Mouse (Mus musculus) CH12.LX (cell line): ENCODE measurements around the gene Sycp3. TPM values are rescaled to one million over a fixed set of nuclear protein-coding genes. Genes with fewer than 3 reads are reported as not detected.

ENCODE experiments used
- DNase-seq: peaks from one replicate; pipeline ENCODE4 v3.0.0-alpha.2; 2013; ENCODE audit errors: extremely low read depth
- H3K27ac ChIP-seq: 2 replicates; pipeline ENCODE4 v1.5.1; 2012; ENCODE audit warnings: low read depth, mild to moderate bottlenecking, control low read depth, moderate library complexity; ENCODE audit not compliant: insufficient read depth
- H3K27me3 ChIP-seq: replicated peaks from 2 replicates; pipeline ENCODE3; 2012; ENCODE audit warnings: inconsistent platforms
- H3K36me3 ChIP-seq, 2 experiments: replicated peaks in 1 of 2; 2 replicates each; pipeline versions ENCODE3 to v1.6.1; 2012; ENCODE audit warnings: inconsistent platforms in 1 of 2, low read length in 1 of 2, mild to moderate bottlenecking in 1 of 2, mixed read lengths in 1 of 2, moderate library complexity in 1 of 2; ENCODE audit not compliant: control insufficient read depth in 1 of 2, insufficient read depth in 1 of 2
- H3K4me1 ChIP-seq, 2 experiments: 2 replicates each; pipeline ENCODE4 v1.6.1; 2012; ENCODE audit warnings: inconsistent platforms in 1 of 2, moderate library complexity in 1 of 2; ENCODE audit not compliant: insufficient read depth in 2 of 2, control insufficient read depth in 1 of 2
- H3K4me2 ChIP-seq: 2 replicates; pipeline ENCODE4 v1.6.1; 2012; ENCODE audit warnings: low read depth, mild to moderate bottlenecking, control low read depth; ENCODE audit not compliant: poor library complexity, insufficient read depth, severe bottlenecking
- H3K4me3 ChIP-seq, 3 experiments: fragments of 150-350 bp in 1 of 3; sonication (generic) in 1 of 3; replicated peaks in 1 of 3; 2 replicates each; pipeline versions ENCODE3 to v1.5.1; 2011 to 2012; ENCODE audit warnings: low read depth in 2 of 3, low read length in 2 of 3, mild to moderate bottlenecking in 2 of 3, moderate library complexity in 2 of 3, control low read depth in 1 of 3, improper control_type of control experiment in 1 of 3, inconsistent platforms in 1 of 3, mixed read lengths in 1 of 3; ENCODE audit not compliant: poor library complexity in 1 of 3
- H3K79me2 ChIP-seq: replicated peaks from 2 replicates; pipeline ENCODE4 v1.6.1; 2012; ENCODE audit warnings: mild to moderate bottlenecking, moderate library complexity; ENCODE audit not compliant: control insufficient read depth, poor library complexity, insufficient read depth, severe bottlenecking; ENCODE audit errors: extremely low read depth
- H3K9ac ChIP-seq: 2 replicates; pipeline ENCODE4 v1.6.1; 2012; ENCODE audit warnings: low read depth, mild to moderate bottlenecking, control low read depth, moderate library complexity; ENCODE audit not compliant: insufficient read depth
- H3K9me3 ChIP-seq: replicated peaks from 2 replicates; pipeline ENCODE3; 2012; ENCODE audit warnings: low read length, inconsistent platforms, mixed read lengths
- CHD1 ChIP-seq: IDR thresholded peaks from 2 replicates; pipeline ENCODE4 v1.6.1; 2012; ENCODE audit warnings: low read depth, low read length, improper control_type of control experiment, inconsistent platforms
- CHD2 ChIP-seq: IDR thresholded peaks from 2 replicates; pipeline ENCODE4 v1.6.1; 2011; ENCODE audit warnings: low read length, improper control_type of control experiment
- CTCF ChIP-seq, 2 experiments: IDR thresholded peaks in 1 of 2; conservative IDR thresholded peaks in 1 of 2; 2 replicates each; pipeline ENCODE4 v1.5.1; 2011 to 2012; ENCODE audit warnings: low read depth in 2 of 2, low read length in 2 of 2, improper control_type of control experiment in 1 of 2, inconsistent platforms in 1 of 2, mild to moderate bottlenecking in 1 of 2, moderate library complexity in 1 of 2
- E2F4 ChIP-seq: IDR thresholded peaks from 2 replicates; pipeline ENCODE4 v1.6.1; 2011; ENCODE audit warnings: low read depth, low read length, improper control_type of control experiment; ENCODE audit not compliant: insufficient replicate concordance
- ELF1 ChIP-seq: IDR thresholded peaks from 2 replicates; pipeline ENCODE4 v1.6.1; 2014; ENCODE audit warnings: low read depth, mild to moderate bottlenecking, inconsistent platforms, low read length, improper control_type of control experiment
- EP300 ChIP-seq: IDR thresholded peaks from 2 replicates; pipeline ENCODE4 v1.6.1; 2011; ENCODE audit warnings: low read length, improper control_type of control experiment
- ETS1 ChIP-seq: conservative IDR thresholded peaks from 2 replicates; pipeline ENCODE4 v1.6.1; 2012; ENCODE audit warnings: low read depth, mild to moderate bottlenecking, inconsistent platforms, low read length, improper control_type of control experiment, moderate library complexity
- HCFC1 ChIP-seq: IDR thresholded peaks from 2 replicates; pipeline ENCODE4 v1.6.1; 2012; ENCODE audit warnings: low read depth, mild to moderate bottlenecking, inconsistent platforms, low read length, improper control_type of control experiment
- IRF4 ChIP-seq: IDR thresholded peaks from 2 replicates; pipeline ENCODE4 v1.6.1; 2014; ENCODE audit warnings: low read depth, mild to moderate bottlenecking, inconsistent platforms, low read length, improper control_type of control experiment
- JUN ChIP-seq: IDR thresholded peaks from 2 replicates; pipeline ENCODE4 v1.6.1; 2011; ENCODE audit warnings: low read depth, mild to moderate bottlenecking, low read length, improper control_type of control experiment, moderate library complexity; ENCODE audit not compliant: insufficient read depth
- JUND ChIP-seq: conservative IDR thresholded peaks from 2 replicates; pipeline ENCODE4 v1.6.1; 2011; ENCODE audit warnings: low read depth, low read length, improper control_type of control experiment
- KAT2A ChIP-seq: IDR thresholded peaks from 2 replicates; pipeline ENCODE4 v1.6.1; 2012; ENCODE audit warnings: low read length, improper control_type of control experiment, inconsistent platforms; ENCODE audit not compliant: insufficient replicate concordance
- MAX ChIP-seq: IDR thresholded peaks from 2 replicates; pipeline ENCODE4 v1.6.1; 2011; ENCODE audit warnings: low read length, improper control_type of control experiment
- MXI1 ChIP-seq: IDR thresholded peaks from 2 replicates; pipeline ENCODE4 v1.6.1; 2011; ENCODE audit warnings: mild to moderate bottlenecking, low read depth, low read length, improper control_type of control experiment
- MYC ChIP-seq: IDR thresholded peaks from 2 replicates; pipeline ENCODE4 v1.6.1; 2011; ENCODE audit warnings: low read depth, mild to moderate bottlenecking, improper control_type of control experiment, low read length
- NELFE ChIP-seq: IDR thresholded peaks from 2 replicates; pipeline ENCODE4 v1.6.1; 2011; ENCODE audit warnings: low read depth, low read length, improper control_type of control experiment
- NRF1 ChIP-seq: IDR thresholded peaks from 2 replicates; pipeline ENCODE4 v1.6.1; 2014; ENCODE audit warnings: low read depth, mild to moderate bottlenecking, inconsistent platforms, low read length, improper control_type of control experiment, moderate library complexity
- PAX5 ChIP-seq: IDR thresholded peaks from 2 replicates; pipeline ENCODE4 v1.6.1; 2012; ENCODE audit warnings: low read length, inconsistent platforms, mixed read lengths
- RCOR1 ChIP-seq: conservative IDR thresholded peaks from 2 replicates; pipeline ENCODE4 v1.6.1; 2012; ENCODE audit warnings: low read depth, mild to moderate bottlenecking, inconsistent platforms, low read length, improper control_type of control experiment
- SIN3A ChIP-seq: IDR thresholded peaks from 2 replicates; pipeline ENCODE4 v1.6.1; 2012; ENCODE audit warnings: low read length, improper control_type of control experiment, inconsistent platforms
- SMC3 ChIP-seq: IDR thresholded peaks from 2 replicates; pipeline ENCODE4 v1.6.1; 2011; ENCODE audit warnings: low read depth, low read length, improper control_type of control experiment
- TBP ChIP-seq: conservative IDR thresholded peaks from 2 replicates; pipeline ENCODE4 v1.6.1; 2011; ENCODE audit warnings: low read depth, low read length, improper control_type of control experiment
- TCF12 ChIP-seq: IDR thresholded peaks from 2 replicates; pipeline ENCODE4 v1.6.1; 2014; ENCODE audit warnings: low read depth, mild to moderate bottlenecking, inconsistent platforms, low read length, improper control_type of control experiment
- USF1 ChIP-seq: IDR thresholded peaks from 2 replicates; pipeline ENCODE4 v1.6.1; 2014; ENCODE audit warnings: low read depth, mild to moderate bottlenecking, inconsistent platforms, low read length, improper control_type of control experiment
- USF2 ChIP-seq: conservative IDR thresholded peaks from 2 replicates; pipeline ENCODE4 v1.6.1; 2011; ENCODE audit warnings: low read depth, low read length, improper control_type of control experiment
- ZKSCAN1 ChIP-seq: IDR thresholded peaks from 2 replicates; pipeline ENCODE4 v1.6.1; 2012; ENCODE audit warnings: low read depth, inconsistent platforms, low read length, improper control_type of control experiment, borderline replicate concordance
- ZMIZ1 ChIP-seq: IDR thresholded peaks from 2 replicates; pipeline ENCODE4 v1.6.1; 2012; ENCODE audit warnings: low read depth, mild to moderate bottlenecking, inconsistent platforms, low read length, improper control_type of control experiment
- ZNF384 ChIP-seq: IDR thresholded peaks from 2 replicates; pipeline ENCODE4 v1.6.1; 2012; ENCODE audit warnings: low read depth, low read length, improper control_type of control experiment, inconsistent platforms
- dilution Hi-C: fragments of 300-500 bp; cut with MboI; formaldehyde crosslinking; loops from 2 replicates; pipeline ENCODE4 v1.14.3; 2020; ENCODE audit warnings: low sequenced_read_pairs; ENCODE audit not compliant: extremely low pct_unique_long_range_greater_than_20kb, extremely low pct_ligation_motif_present
- in situ Hi-C: fragments of 300-500 bp; cut with MboI; formaldehyde crosslinking; loops from 3 replicates; pipeline ENCODE4 v1.14.3; 2019; ENCODE audit warnings: low sequenced_read_pairs, low pct_ligation_motif_present, low pct_unique_long_range_greater_than_20kb, mixed read lengths
- polyA plus RNA-seq: library from polyadenylated mRNA; unstranded; fragments of >175 nt; gene quantifications from 2 replicates; pipeline ENCODE4 v1.2.1, GENCODE M21; 2012; ENCODE audit warnings: low read depth; ENCODE audit not compliant: insufficient read length
- total RNA-seq, 2 experiments: library from RNA; depleted of rRNA; stranded (reverse); fragments of 300-350 nt in 1 of 2; fragments of >200 nt in 1 of 2; gene quantifications; 2 replicates each; pipeline ENCODE4 v1.2.3; 2012 to 2014

Sycp3 gene
- total and polyA plus RNA-seq, 3 experiments: not detected

DNA sequence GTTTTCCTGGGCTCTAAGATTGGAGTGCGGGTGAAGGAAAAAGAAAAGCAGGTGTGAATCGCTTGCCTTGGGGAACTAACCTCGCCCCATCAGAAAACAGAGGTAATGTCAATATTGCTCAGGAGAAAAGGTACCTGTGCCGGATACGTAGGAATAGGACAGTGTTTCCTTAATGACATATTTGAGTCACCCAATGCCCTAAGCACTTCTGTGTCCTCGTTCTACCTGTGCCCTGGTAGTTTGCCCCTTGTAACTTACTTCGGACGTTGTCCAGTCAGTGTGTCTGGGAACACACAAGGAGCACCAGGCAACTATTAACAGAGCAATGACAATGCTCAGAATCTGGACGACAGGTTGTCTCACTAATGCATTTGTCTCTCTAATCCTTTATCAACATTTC, 52.0 kb downstream of the Sycp3 start:
- Histone ChIP-seq H3K79me2 (no peaks in the 10 kb centered on the region), H3K4me2 (no peak overlapping the region), H3K9ac (no peak overlapping the region), H3K27ac (no peak overlapping the region), H3K4me3 (no peak overlapping the region), H3K36me3 (no peaks in the 10 kb centered on the region), H3K27me3 (no peaks in the 10 kb centered on the region), H3K9me3 (no peaks in the 10 kb centered on the region), H3K4me1 (peaks cover 0 to 11% of the 10 kb centered on the region in 2 experiments; a peak in 2 of 4 replicates)
- no peak for DNase-seq
- in situ Hi-C loops (no loop called here), dilution Hi-C loops (no loop called here)
- TF ChIP-seq USF1 (no peak), EP300 (no peak), MAX (no peak), SIN3A (no peak), HCFC1 (no peak), JUND (no peak), NRF1 (no peak), CHD2 (no peak), TBP (no peak), TCF12 (no peak), ZKSCAN1 (no peak), ETS1 (no peak), IRF4 (no peak), ZNF384 (no peak), PAX5 (no peak), MYC (no peak), CTCF (conservative IDR thresholded peaks at IDR 0.05 in 1 of 2, IDR thresholded peaks at IDR 0.05 in 1 of 2; ENCODE audit: low read depth in 2 of 2, low read length in 2 of 2) (no peak), NELFE (no peak)

DNA sequence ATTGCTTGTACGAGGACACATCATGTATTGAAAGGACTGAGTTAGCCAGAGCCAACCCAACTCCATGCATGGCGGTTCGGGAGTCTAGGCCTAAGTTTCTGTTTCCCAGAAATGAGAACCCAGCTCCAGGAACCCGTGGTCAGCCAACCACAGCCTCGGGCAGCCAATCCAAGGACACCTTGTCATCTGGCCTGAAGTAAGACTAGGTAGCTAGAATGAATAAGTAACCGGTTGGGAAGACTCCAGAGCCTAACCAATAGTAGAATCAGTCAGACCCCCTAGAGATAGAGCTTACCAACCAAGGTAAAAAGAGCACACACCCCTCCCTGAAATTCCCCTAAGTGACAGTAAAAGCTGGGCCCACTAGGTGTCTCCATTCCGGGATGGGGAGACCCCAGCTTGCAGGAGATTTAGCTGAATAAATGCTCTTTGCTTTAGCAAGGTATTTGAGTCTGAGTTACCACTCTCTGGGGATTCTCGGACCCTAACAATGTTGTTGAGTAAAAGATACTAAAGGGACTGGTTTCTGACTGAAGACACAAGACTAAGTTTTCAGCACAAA, 54.3 kb downstream of the Sycp3 start:
- H3K4me1 ChIP-seq: peaks cover 0 to 11% of the 10 kb centered on the region in 2 experiments; a peak in 2 of 4 replicates
- no peaks in the 10 kb centered on the region for H3K27me3 ChIP-seq
- H3K9ac ChIP-seq: no peak overlapping the region
- no peak overlapping the region for H3K4me2 ChIP-seq
- dilution Hi-C loops: no loop called here
- no peaks in the 10 kb centered on the region for H3K36me3 ChIP-seq
- no peak overlapping the region for H3K27ac ChIP-seq
- H3K9me3 ChIP-seq: no peaks in the 10 kb centered on the region
- DNase-seq: no peak
- TF ChIP-seq SMC3: peak; percentile 13; the same call in 1 of the 2 replicates
- no peak for TF ChIP-seq ELF1
- TF ChIP-seq USF1: no peak
- TF ChIP-seq TBP: no peak
- peak in 1 of 2 experiments; percentile 34; a peak in 1 of 4 replicates for TF ChIP-seq CTCF (conservative IDR thresholded peaks at IDR 0.05 in 1 of 2, IDR thresholded peaks at IDR 0.05 in 1 of 2; ENCODE audit: low read depth in 2 of 2, low read length in 2 of 2)
- no peak for TF ChIP-seq JUN
- TF ChIP-seq TCF12: no peak
- TF ChIP-seq ZMIZ1: no peak
- no peak for TF ChIP-seq RCOR1
- no peak for TF ChIP-seq MYC
- TF ChIP-seq ETS1: no peak
- no peak for TF ChIP-seq JUND
- TF ChIP-seq CHD1: no peak
- TF ChIP-seq KAT2A: no peak
- TF ChIP-seq E2F4: no peak
- no peak for TF ChIP-seq USF2
- no peak for TF ChIP-seq HCFC1
- no peak for TF ChIP-seq MXI1
- no peaks in the 10 kb centered on the region for H3K79me2 ChIP-seq
- in situ Hi-C loops: no loop called here
- H3K4me3 ChIP-seq: no peak overlapping the region
